Mouse (Mus musculus) lung, postnatal 0 days (tissue): Measurements from ENCODE around the gene Rc3h2.

ENCODE experiments used
- CTCF ChIP-seq: IDR thresholded peaks from 2 replicates; pipeline ENCODE4 v1.5.1; 2016; ENCODE audit warnings: antibody characterized with exemption, mild to moderate bottlenecking
- EP300 ChIP-seq: IDR thresholded peaks from 2 replicates; pipeline ENCODE4 v1.6.1; 2016; ENCODE audit warnings: antibody characterized with exemption, mild to moderate bottlenecking, control low read depth

DNA sequence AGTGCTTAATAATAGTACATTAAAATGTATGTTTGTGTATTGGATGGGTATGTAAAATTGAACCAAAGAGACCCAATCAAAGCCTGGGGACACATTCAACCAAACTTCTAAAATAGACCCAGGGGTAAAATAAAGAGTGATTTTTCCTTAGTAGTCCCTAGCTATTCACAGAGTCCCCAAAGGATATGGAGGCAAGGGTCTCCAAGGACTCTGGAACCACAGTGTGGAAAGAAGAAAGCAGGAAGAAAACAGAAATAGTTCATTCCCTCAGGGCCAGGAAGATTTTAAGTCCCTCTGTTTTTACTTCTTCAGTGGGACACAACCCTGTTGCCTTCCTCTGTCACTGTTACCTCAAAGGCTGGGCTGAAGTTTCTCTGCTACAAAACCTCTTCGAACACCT lies 96.5 kb downstream of the Rc3h2 start, which contains the start of gene Olfr368:
- TF ChIP-seq EP300 = no peak
- no peak for TF ChIP-seq CTCF
